Mouse (Mus musculus) kidney, adult 9 months (tissue): ENCODE data around the gene Tmem191c.

Experiments
- DNase-seq: peaks from one replicate; pipeline ENCODE4 v3.0.0; 2022

Gene Tmem191c

GRCm38 (mm10) chr16:17267937-17268336, 7.9 kb upstream of the Tmem191c start:
- DNase-seq: no peak

- DNase-seq: no peak
Observed at GRCm38 (mm10) chr16:17269872-17270271, 6.0 kb upstream of the Tmem191c start.

- peak; percentile 76 for DNase-seq
Observed at GRCm38 (mm10) chr16:17271124-17271523, 4.8 kb upstream of the Tmem191c start.

DNA sequence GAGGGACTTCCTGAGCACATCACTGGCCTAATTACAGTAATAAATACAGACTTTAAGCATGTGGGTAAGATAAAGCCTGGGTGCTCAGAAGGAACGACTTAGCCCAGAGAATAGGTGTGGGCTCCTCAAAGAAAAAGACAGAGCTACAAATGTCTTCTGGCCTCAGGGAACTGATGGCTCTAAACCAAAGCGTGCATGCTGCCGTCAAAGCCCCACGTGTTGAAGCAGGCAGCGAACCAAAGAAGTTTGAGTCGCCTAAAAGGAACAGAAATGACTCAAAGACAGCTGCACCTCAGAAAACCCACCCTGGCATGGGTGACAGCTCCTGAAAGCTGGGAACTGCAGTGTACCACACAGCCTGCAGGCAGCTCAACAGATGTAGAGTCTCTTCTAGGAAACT, 4.0 kb upstream of the Tmem191c start:
- DNase-seq: no peak

DNA sequence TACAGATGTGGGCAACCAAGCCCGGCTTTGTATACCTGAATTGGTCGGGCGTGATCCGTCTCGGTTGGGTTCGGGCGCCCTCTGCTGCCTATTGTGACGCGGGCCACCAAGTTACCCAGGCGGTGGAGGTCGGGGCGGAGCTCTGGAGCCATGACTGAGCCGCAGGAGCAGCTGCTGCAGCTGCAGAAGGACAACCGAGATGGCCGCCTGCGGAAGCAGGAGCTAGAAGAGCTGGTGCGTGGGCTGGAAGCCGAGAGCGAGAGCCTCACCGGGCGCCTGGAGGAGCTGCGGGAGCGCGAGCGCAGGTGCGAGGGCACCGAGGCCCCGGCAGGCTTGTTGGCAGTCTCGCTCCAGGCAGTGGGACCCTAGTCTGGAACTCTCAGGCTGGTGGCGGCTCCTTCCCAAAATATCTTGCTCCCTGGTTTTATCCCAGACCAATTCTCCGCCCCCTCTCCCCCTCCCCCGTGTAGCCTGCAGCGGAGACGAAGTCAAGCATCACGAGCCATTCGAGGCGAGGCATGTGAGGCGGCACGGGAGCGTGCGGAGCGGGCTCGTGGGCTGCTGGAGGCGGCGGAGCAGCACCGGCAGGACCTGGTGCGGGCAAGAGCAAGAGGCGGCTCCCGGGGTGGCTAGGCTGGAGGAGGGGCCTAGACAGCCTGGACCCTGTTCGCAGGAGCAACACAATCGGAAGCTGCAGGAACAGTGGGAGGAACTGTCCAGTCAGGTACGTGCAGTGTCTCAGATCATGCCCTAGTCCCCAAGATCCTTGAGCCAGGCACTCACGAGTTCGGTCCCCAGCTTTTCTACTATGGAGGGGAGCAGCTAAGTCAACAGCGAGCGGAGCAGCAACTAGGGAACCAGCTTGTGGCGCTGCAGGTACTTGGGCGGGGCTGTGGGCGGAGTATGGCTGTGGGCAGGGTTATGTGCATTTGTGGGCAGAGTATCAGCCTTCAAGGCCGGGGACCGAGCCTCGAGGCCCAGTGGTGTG, 581 bp downstream of the Tmem191c start:
- DNase-seq: peak; percentile 96

DNA sequence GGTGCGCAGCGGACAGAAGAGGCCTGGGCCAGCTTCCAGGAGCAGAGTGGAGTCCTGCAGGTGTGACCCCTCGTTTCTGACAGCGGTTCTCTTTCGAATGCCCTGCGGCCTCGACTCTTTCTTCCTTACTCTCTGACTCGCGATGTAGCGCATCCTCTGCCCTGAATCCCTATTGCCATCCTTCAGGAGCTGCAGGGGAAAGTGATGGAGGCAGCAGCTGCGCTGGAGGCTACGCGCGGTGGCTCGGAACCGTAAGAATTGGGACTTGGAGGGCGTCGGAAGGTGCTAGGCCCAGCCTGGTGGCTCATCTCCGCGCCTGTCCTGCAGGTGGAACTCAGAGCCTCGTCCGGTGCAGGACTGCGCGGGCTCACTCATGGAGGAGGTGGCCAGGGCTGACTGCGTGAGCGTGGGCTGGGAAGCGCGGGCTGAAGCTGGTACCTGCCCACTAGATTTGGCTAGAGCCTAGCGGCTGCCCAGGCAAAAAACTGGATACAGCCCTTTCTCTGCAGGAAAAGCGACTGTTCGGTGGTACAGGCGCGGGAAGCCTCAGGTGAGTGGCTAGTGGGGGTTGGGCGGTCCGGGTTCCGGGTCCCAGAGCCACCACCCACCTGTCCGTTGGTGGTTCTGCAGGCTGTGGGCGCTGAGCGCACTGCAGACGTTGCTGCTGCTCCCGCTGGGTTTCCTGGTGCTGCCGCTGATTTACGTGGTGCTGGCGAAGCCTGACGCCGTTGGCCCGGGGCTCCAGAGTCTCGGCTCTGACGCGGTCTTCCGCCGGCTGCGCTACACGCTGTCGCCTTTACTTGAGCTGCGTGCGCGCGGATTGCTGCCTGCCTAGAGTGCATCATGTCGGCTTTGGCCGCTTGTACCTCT, 1.7 kb downstream of the Tmem191c start:
- DNase-seq: no peak

- DNase-seq: no peak
Observed at GRCm38 (mm10) chr16:17280471-17280870, 4.6 kb downstream of the Tmem191c start.

- DNase-seq: no peak
Observed at GRCm38 (mm10) chr16:17283151-17283550, 7.3 kb downstream of the Tmem191c start.

DNA sequence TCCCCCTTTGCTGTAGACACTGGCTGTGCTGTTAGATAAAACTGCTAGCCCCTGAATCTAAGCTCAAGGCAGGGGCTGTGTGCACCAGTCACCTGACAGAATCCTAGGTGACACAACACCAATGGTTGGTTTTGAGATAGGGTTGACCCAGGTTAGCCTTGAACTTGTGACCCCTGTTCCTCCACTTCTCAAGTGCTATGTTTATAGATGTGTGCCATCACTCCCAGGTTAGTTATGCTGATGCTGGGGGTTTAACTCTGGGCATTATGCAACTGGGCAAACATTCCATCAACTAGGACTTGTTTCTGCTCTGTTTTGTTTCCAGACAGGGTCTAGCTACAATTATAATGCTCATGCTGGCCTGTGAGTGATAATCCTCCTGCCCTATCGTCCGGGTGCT, 11.2 kb downstream of the Tmem191c start:
- no peak for DNase-seq

DNA sequence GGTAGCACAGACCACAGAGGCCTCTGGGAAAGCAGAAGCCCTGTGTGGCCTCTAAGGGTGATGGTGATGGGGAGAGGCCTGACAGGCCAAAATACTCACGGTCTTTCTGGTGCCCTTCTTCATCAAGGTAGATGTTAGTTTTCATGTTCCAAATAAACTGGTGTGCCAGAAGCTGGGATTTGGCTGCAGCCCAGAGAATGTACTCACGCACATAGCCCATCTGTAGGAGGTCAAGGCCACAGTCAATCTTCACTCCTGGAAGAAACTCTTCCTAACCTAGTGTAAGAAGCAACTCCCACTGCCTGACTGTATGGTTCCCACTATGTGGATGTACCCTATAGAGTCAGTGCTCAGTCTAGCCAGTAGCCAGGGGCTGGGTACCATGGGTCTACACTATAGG, 15.1 kb downstream of the Tmem191c start:
- no peak for DNase-seq

DNA sequence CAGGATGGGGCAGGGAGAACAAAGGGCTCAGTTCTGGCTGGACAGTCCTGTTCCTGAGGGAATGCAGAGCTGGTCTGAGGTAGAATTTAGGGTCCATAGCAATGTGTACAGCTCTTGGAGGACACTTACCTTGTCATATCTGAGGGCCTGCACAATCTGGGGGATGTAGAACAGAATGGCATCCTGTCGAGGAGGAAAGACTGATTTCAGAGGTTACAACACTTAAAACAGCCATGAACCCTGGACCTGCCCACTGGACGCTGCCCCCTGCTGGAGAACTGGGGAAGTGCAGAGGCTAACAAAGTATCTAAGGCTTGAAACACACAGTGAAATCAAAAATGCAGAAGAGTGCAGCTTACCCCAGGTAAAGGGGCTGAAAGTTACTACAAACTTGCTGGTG, 16.9 kb downstream of the Tmem191c start:
- DNase-seq: peak; percentile 69

GRCm38 (mm10) chr16:17300818-17301217, 24.9 kb downstream of the Tmem191c start:
- no peak for DNase-seq

DNA sequence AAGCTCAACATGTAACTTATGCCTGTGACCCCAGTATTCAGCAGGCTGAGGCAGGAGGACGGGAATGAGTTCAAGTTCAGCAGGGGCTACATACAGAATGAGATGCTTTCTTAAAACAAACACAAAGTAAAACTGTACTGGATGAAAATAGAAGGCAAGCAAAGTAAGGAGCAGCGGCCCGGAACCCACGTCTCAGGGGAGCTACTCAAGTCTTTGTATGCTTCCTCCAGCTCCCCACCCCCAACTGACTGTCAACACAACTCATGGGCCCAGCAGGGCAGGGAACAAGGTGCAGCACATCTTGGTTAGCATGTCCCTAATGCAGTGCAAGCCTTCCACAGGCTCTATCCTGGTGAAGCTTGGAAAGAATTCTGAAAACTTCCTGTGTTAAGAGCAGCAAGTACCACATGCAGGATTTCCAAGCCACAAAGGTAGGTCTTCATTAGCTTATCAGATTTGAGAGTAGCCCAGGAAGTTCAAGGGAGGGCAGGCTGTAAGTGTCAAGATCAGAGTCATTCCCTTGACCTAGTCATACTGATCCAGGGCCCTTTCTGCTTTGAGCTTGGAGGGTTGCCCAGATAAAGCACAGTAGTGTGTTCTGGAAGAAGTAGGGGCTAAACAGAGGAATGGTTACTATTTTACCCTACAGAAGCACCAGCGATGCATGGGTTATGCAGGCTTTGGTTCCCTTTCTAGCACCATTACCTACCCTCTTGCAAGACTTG, 27.8 kb downstream of the Tmem191c start:
- DNase-seq: no peak

DNA sequence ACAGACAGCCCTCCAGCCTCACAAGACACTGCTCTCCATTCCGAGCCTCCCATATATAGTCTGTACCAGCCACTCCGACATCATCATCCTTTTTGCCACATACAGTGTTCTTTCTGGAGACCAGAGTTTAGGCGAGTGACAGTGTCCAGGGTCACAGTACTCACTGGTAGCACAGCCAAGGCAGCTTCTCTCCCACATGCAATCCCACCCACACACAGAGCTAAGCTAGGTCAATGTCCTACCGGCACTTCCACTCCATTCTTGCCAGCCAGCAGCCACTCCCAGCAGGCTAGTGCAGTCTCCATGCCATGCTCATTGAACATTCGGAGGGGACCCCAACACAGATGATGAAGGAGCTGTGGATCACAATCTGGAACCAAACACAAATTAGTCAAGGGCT, 31.6 kb downstream of the Tmem191c start:
- DNase-seq: no peak

DNA sequence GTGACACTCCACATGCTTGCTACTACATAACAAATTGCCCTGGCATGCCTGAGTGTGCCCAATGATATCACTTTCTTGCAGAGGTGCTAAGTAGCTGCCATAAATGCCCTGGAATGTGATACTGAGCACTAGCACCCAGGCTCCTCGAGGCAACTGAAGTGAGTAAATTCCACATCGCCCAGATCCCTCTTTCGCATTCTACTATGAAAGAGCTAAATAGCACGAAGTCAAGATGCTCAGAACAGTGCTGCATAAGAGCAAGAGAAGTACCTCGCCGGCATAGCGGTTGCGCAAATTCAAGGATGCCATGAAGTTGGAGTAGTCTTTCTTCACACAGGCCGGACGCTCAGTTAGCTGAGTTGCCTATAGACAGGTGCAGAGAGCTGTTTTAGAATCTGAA, 33.2 kb downstream of the Tmem191c start:
- DNase-seq: no peak

GRCm38 (mm10) chr16:17312531-17312930, 36.7 kb downstream of the Tmem191c start:
- no peak for DNase-seq

GRCm38 (mm10) chr16:17316554-17316953, 40.7 kb downstream of the Tmem191c start:
- no peak for DNase-seq

DNA sequence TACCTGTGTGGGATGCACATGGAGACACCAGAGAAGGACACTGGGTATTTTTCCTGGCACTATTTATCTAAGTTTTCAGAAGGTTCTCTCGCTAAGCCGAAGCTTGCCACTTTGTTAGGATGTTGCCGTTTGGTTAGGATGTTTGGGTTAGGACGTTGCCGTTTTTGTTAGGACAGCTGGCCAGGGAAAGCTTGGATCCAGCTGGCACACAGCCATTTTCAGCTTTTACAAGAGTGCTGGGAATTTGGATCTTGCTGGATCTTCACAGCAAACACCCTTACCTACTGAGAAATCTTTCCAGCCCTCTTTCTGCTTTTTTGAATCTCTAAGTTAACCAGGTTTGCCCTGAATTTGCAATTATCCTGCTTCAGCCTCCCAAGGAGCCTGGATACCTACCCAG, 45.6 kb downstream of the Tmem191c start:
- DNase-seq: no peak

DNA sequence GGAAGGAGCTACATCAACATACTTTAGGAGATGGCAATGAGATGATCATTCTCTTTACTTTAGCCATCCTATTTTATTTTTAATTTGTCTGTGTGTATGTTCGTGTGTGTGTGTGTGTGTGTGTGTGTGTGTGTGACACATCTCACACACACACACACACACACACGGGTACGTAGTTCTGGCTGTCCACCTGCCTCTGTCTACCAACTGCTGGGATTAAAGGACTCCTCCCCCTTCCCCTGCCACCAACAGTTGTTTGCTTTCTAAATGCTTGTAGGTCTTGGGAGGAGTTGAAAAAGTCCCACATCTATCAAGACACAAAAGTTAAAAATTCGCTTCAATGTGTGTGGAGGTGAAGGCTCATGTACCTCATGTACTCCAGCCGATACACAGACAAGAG, 48.9 kb downstream of the Tmem191c start:
- DNase-seq: no peak

DNA sequence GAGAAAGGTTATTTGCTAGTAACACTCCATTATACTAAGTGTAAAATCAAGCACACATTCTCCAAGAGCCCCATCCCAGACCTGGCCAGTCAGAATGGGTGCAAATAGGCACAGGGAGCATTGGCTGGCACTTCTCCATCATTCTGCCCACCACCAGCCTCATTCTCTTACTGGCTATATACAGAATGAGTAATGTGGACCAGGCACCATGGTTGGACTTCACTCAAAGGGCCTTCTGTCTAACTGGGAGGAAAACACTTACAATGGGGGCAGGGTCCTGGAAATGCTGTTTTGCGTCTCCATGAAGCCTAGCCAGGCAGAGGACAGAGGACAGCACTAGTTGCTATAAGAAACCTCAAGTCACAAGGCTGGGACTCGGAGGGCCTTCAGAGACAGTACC, 50.2 kb downstream of the Tmem191c start:
- no peak for DNase-seq

DNA sequence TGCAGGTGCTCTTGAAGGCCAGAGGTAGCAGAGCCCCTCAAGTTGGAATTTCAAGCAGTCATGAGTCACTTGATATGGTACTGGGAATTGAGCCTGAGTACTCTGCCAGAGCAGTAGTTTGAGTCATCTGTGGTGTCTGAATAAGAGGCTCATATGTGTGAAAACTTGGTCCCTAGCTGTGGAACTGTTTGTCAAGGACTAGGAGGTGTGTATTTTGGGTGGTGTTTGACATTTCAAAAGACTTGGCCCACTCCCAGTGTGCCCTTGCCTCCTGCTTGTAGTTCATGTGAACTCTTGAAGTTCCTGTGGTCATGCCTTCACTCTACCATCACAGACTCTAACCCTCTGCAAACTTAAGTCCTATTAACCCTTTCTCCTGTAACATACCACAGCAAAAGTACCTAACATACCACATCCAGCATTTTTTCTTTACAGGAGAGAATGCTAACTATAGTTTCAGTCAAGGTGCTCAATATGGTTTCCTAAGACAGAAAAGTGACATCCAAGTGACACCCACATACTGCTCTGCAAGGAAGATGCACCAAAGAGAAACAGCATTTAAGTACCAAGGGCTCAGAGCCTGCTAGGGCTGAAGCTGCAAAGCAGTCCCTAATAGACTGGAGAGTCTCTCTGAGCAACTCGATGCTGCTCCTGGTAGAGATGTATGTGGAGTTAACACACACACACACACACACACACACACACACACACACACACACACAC, 54.1 kb downstream of the Tmem191c start:
- no peak for DNase-seq

- no peak for DNase-seq
Observed at GRCm38 (mm10) chr16:17331116-17331515, 55.2 kb downstream of the Tmem191c start, which contains the start of gene Serpind1. Gene Serpind1 (plus strand): TSS chr16:17331371.
